Mouse (Mus musculus) spleen, adult 2 months (tissue): Measurements from ENCODE around the gene Pigu.

ENCODE experiments used
- CTCF ChIP-seq: fragments of 200-500 bp; IDR thresholded peaks from 2 replicates; pipeline ENCODE4 v1.5.1; 2011; ENCODE audit warnings: mild to moderate bottlenecking, inconsistent platforms; ENCODE audit not compliant: insufficient read depth, insufficient read length, insufficient replicate concordance; ENCODE audit errors: extremely low read depth
- POLR2A ChIP-seq: fragments of 200-500 bp; IDR thresholded peaks from 2 replicates; pipeline ENCODE4 v1.6.1; 2011; ENCODE audit warnings: low read depth, low read length, inconsistent platforms

DNA sequence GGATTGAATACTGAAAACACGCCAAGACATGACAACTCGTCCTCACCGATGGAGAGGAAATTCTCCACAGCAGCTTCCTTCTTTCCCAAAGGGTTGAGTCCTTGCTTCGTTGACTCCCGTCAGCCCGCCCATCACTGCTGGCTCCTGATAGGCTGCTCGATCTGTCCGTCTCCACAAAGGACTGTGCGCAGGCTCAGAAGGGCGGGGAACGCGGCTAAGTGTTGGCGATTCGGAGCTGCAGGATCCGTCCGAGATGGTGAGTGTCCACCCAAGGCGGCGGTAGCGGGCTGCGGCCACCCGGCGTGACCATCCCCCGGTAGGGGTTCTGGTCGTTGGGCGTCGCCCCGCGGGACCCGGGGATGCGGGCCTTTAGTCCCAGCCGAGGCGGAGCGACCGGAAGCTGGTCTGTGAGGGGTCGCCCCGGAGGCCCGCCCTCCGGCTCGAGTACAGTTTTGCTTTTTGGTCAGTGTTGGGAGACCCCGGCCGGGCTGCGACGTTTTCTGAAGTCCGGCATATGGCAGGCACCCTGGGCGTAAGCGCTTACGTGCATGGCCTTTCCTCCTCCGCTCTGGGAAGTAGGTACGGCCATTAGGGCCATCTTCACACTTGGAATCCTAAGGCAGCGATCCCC, 120.8 kb downstream of the Pigu start, which contains the start of gene Dynlrb1:
- TF ChIP-seq CTCF: no peak
- peak; percentile 78 for TF ChIP-seq POLR2A
